Mouse (Mus musculus) midbrain, embryonic 10.5 days (tissue): ENCODE data around the gene Trpv2. TPM values are rescaled to one million over a fixed set of nuclear protein-coding genes. Genes with fewer than 3 reads are reported as not detected.

Experiments
- DNase-seq: peaks from one replicate; pipeline ENCODE4 v3.0.0-alpha.2; 2017; ENCODE audit warnings: low spot score
- H3K27ac ChIP-seq: fragments of 300-500 bp; sonication (generic); replicated peaks from 2 replicates; pipeline ENCODE4 v1.5.1; 2016; ENCODE audit warnings: mild to moderate bottlenecking
- H3K27me3 ChIP-seq: fragments of 300-500 bp; sonication (generic); 2 replicates; pipeline ENCODE4 v1.6.1; 2016; ENCODE audit warnings: low read depth, mild to moderate bottlenecking; ENCODE audit not compliant: poor library complexity, severe bottlenecking
- H3K36me3 ChIP-seq: fragments of 300-500 bp; sonication (generic); 2 replicates; pipeline ENCODE4 v1.6.1; 2016; ENCODE audit warnings: mild to moderate bottlenecking, moderate library complexity
- H3K4me1 ChIP-seq: fragments of 300-500 bp; sonication (generic); 2 replicates; pipeline ENCODE4 v1.6.1; 2016
- H3K4me3 ChIP-seq: fragments of 300-500 bp; sonication (generic); 2 replicates; pipeline ENCODE4 v1.5.1; 2016; ENCODE audit warnings: mild to moderate bottlenecking, moderate library complexity
- H3K9me3 ChIP-seq: fragments of 300-500 bp; sonication (generic); replicated peaks from 2 replicates; pipeline ENCODE4 v1.6.1; 2016; ENCODE audit warnings: mild to moderate bottlenecking
- WGBS: fragments of 180-500 bp; shearing (Covaris S2); methylation state at CpG from one replicate; pipeline ENCODE4 v1.1.7; 2016; 5-methylcytosine and 5-hydroxymethylcytosine counted together
- polyA plus RNA-seq: library from polyadenylated mRNA; unstranded; fragments of >200 nt; fragmentation: Nextera tagmentation; extraction: Ambion mirVana; gene quantifications from 2 replicates; pipeline ENCODE4 v1.2.1, GENCODE M21; 2016

Gene Trpv2
- polyA plus RNA-seq, 1 experiment from 2014 or later: 3.5 TPM

DNA sequence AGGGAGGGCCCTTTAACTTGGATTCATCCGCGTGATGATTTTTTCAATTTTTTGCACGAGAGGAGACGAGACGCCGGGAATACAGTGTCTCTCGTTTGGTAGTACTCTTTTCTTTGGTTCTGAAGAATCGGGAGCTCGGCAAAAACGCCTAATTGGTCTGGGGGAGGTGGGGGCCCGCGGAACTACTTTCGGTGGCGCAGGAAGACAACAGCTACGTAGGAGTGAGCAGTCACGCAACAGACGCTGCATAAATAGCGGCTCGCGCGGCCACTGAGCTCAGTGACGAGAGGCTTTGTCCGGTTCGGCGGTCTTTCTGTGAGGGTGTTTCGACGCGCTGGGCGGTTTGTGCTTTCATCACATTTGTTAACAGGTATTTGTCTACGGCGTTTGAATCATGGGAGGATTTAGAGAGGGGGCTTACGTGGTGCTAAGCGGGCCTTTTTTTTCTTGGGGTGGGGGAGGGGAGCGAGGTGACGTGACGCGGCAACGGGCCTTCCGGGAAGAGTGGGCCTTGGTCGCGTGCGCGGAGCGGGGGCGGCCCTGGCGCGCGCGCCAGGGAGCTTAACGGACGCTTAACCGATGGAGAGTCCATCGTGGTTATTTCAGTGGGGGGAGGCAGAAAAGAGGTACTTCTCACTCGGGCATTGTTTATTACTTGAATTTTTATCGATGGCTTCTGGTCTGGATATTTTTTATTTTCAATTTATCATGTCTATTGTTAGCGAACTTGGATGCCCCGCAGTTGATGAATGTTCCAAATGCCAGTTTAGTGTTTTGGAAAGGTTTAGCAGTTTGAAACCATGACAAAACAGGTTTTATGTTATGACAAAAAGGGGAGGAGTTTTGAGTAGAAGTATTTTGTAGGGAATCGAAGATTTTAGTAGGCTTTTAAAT is 22.8 kb upstream of the Trpv2 start:
- Histone ChIP-seq H3K27me3 (no peaks in the 10 kb centered on the region), H3K4me3 (peak overlapping the region; percentile 61), H3K36me3 (peaks cover 35% of the 10 kb centered on the region), H3K9me3 (no peaks in the 10 kb centered on the region), H3K4me1 (peaks cover 37% of the 10 kb centered on the region), H3K27ac (peak overlapping the region; percentile 96)
- under 1% methylated on average over 58 of the region's 58 CpGs for WGBS
- peak; percentile 89 for DNase-seq

DNA sequence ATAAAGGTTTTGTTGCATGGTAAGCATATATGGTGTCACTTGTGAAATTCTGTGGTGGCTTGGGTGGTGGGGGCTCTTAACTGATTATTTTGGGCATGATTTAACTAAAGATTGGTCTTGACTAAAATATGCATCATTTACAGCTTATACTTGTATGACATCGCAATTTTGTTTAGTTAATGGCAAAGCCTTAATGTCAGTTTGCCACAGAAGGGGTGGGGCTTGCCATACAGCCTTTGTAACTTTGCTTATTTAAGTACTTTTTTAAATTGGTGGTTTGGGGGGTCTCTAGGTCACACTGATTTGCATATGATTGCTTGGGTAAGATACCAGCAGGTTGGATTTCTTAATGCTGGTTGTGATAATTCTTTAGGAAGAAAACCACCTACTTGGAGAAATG is 21.1 kb upstream of the Trpv2 start:
- H3K9me3 ChIP-seq: no peaks in the 10 kb centered on the region
- no peak for DNase-seq
- peaks cover 35% of the 10 kb centered on the region for H3K36me3 ChIP-seq
- no peak overlapping the region for H3K27ac ChIP-seq
- WGBS: 51% methylated on average over 1 of the region's 1 CpGs
- H3K27me3 ChIP-seq: no peaks in the 10 kb centered on the region
- H3K4me3 ChIP-seq: peak overlapping the region; percentile 61
- peaks cover 37% of the 10 kb centered on the region for H3K4me1 ChIP-seq

DNA sequence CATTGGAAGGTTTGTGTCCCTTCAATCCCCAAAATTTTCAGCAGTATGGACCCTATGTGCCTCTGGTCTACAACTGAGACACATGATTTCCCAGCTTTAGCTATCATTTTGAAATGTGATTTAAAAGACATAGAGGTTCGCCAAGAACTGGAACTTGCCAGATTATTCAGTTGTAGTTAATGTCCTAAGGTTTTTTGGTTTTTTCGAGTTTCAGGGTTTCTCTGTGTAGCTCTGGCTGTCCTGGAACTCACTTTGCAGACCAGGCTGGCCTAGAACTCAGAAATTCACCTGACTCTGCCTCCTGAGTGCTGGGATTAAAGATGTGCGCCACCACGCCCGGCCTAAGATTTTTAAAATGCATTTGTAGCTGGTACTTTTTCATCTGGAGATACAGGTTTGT is 20.7 kb upstream of the Trpv2 start:
- DNase-seq: no peak
- no peak overlapping the region for H3K27ac ChIP-seq
- H3K4me3 ChIP-seq: peak overlapping the region; percentile 61
- 84% methylated on average over 5 of the region's 5 CpGs for WGBS
- peaks cover 37% of the 10 kb centered on the region for H3K4me1 ChIP-seq
- peaks cover 35% of the 10 kb centered on the region for H3K36me3 ChIP-seq
- H3K9me3 ChIP-seq: no peaks in the 10 kb centered on the region
- no peaks in the 10 kb centered on the region for H3K27me3 ChIP-seq

DNA sequence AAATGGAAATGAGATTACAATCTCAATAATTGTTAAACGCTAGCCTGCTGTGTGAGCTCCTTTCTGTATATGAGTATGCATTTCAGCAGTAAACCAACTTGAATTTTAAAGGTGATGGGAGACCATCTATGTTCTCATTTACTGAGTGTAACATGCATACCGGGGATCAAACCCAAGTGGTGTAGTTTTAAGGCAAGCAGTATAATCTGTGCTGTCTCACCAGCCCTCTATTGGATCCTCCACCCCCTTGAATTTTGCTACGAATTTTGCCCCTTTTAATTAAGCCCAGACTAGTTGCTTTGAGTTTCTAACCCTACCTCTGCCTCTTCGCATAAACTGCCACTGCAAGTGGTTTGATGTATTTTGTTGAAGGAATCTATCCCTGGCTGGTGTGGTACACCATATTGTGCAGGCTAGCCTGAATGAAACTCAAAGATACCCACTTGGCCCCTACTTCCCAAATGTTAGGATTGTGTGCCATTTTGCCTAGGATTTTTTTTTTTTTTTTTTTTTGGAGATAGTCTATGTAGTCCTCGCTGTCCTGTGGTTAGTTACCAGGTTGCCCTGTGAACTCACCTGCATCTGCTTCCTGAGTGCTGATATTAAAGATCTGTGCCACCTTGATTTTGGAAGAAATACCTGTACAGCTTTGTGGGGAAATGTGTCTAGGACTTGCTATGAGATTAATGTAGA is 20.0 kb upstream of the Trpv2 start:
- DNase-seq: no peak
- 80% methylated on average over 5 of the region's 5 CpGs for WGBS
- no peaks in the 10 kb centered on the region for H3K9me3 ChIP-seq

DNA sequence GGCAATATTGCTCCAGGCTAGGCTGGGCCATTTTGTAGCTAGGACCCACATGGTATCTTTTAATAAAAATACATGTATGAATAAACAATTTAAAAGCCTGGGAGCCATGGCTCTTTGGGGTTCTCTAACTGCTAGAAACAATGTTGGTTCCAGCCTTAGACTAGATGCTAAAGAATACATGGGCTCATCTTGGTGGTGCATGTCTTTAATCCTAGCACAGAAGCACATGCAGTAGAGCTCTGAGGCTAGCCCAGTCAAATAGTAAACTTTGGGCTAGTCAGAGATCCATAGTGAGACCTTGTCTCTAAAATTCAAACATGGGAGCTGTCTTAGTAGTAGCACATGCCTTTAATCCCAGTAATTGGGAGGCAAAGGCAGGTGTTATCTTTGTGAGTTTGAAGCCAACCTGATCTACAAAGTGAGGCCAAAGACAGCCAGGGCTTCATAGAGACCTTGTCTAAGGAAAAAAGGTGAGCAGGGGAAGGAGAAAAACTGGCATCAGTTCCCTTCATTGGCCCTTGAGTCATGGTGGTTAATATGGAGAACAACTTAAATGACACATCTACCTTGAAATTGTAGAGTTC is 19.3 kb upstream of the Trpv2 start:
- DNase-seq: no peak
- Histone ChIP-seq H3K9me3 (no peaks in the 10 kb centered on the region), H3K4me3 (peak overlapping the region; percentile 61), H3K4me1 (peaks cover 27% of the 10 kb centered on the region), H3K27me3 (0 out of 2 replicates have a peak, but pooled peaks cover 8% of the 10 kb centered on the region), H3K36me3 (peaks cover 35% of the 10 kb centered on the region), H3K27ac (no peak overlapping the region)

More for the DNA sequence above, 20.0 kb upstream of the Trpv2 start:
- Histone ChIP-seq H3K4me3 (peak overlapping the region; percentile 61), H3K27ac (no peak overlapping the region), H3K27me3 (0 out of 2 replicates have a peak, but pooled peaks cover 1% of the 10 kb centered on the region), H3K36me3 (peaks cover 35% of the 10 kb centered on the region), H3K4me1 (peaks cover 34% of the 10 kb centered on the region)

DNA sequence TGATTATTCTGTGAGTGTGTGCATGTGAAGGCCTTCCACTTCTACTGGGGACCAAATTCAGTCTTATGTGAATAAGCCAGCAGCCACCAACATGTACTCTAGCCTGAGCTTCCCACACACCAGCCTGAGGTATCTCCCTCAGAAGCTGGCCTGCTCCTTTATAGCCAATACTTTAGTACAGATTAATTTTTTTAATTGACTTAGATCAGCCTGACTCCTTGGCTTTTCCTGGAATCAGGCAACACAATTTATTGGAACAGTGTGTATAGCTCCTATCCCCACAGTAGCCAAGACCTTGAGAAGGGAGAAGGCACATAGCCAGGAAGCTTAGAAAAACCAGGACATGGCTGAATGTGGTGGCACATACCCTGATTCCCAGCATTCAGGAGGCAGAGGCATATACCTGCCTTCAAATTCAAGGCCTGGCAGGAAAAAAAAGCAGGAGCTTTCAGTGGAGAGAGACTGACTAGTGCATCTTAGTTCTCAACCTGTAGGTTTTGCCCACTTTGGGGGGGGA is 18.3 kb upstream of the Trpv2 start:
- Histone ChIP-seq H3K36me3 (peaks cover 35% of the 10 kb centered on the region), H3K9me3 (no peaks in the 10 kb centered on the region), H3K27me3 (0 out of 2 replicates have a peak, but pooled peaks cover 14% of the 10 kb centered on the region), H3K4me1 (peaks cover 27% of the 10 kb centered on the region), H3K4me3 (no peak overlapping the region), H3K27ac (no peak overlapping the region)
- no peak for DNase-seq

DNA sequence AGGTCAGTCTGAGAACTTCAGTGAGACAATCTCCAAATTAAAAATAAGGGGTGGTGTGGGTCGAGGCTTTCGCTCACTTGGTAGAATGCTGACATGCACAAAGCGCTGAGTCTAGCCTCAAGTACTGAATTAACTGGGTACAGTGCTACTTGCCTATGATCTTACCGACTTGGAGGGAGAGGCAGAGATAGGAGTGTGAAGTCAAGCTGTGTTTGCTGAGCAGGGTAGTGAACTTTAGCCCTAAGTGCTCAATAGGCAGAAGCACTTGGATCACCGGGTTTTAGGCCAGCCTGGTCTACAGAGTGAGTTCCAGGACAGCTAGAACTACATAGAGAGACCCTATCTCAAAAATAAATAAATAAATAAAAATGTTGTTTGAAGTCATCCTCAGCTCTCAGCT is 17.1 kb upstream of the Trpv2 start:
- no peak for DNase-seq
- Histone ChIP-seq H3K9me3 (no peaks in the 10 kb centered on the region), H3K27ac (no peak overlapping the region), H3K4me1 (peaks cover 27% of the 10 kb centered on the region), H3K4me3 (no peak overlapping the region), H3K27me3 (0 out of 2 replicates have a peak, but pooled peaks cover 23% of the 10 kb centered on the region), H3K36me3 (peaks cover 35% of the 10 kb centered on the region)
- WGBS: 74% methylated on average over 5 of the region's 5 CpGs

DNA sequence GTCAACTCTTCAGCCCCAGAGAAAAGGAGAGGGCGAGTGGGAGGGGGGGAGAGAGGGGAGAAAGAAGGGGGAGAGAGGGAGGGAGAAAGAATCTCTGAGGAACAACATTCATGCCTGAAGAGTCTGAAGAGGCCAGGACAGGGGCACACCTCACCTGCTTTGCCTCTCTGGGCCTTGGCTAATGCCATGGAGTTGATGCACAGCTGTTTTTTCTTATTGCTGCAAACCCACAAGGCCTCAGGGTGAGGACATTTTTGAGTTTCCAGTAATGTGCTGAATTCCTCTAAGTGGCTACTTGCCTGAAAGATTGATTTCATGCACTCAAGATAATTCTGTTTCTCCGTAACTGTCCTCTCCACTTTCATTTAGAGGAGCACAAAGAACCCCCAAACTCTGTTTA is 16.1 kb upstream of the Trpv2 start:
- H3K27me3 ChIP-seq: 0 out of 2 replicates have a peak, but pooled peaks cover 23% of the 10 kb centered on the region
- 77% methylated on average over 2 of the region's 2 CpGs for WGBS
- H3K36me3 ChIP-seq: peaks cover 30% of the 10 kb centered on the region
- no peaks in the 10 kb centered on the region for H3K9me3 ChIP-seq
- no peak overlapping the region for H3K4me3 ChIP-seq
- no peak overlapping the region for H3K27ac ChIP-seq
- no peak for DNase-seq
- H3K4me1 ChIP-seq: peaks cover 25% of the 10 kb centered on the region

DNA sequence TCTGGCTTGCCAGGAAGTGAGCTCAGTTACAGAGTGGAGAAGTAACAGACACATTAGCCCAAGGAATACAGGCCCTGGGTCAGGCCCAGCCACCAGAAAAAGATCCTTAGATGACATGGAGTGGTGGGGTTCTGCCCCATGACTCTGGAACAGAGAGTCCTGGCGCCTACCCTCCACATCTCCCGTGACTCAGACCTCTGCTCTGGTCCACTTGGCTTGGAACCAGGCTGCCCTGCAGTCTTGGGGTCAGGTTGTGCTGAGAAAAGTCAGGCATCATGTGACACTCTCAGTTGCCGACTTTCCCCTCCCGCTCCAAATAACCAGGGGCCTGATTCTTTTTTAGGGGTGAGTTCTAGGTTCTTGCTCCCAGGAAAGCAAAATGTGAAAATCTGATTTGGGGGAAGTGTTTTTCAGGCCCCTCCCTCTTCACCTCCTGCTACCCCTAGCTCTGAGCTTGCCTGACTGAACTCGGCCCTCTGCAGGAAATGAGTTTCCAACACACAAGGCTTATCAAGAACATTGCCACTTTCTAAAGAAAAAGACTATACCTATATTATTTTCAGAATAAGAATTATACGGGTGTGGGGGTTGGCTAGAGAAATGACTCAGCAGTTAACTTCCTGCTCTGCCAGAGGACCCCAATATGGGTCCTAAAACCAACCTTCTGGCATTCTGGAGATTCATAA is 15.2 kb upstream of the Trpv2 start:
- Histone ChIP-seq H3K9me3 (no peaks in the 10 kb centered on the region), H3K27ac (no peak overlapping the region), H3K4me1 (peaks cover 16% of the 10 kb centered on the region), H3K4me3 (no peak overlapping the region), H3K27me3 (0 out of 2 replicates have a peak, but pooled peaks cover 23% of the 10 kb centered on the region), H3K36me3 (peaks cover 20% of the 10 kb centered on the region)
- no peak for DNase-seq
- WGBS: 74% methylated on average over 6 of the region's 6 CpGs

DNA sequence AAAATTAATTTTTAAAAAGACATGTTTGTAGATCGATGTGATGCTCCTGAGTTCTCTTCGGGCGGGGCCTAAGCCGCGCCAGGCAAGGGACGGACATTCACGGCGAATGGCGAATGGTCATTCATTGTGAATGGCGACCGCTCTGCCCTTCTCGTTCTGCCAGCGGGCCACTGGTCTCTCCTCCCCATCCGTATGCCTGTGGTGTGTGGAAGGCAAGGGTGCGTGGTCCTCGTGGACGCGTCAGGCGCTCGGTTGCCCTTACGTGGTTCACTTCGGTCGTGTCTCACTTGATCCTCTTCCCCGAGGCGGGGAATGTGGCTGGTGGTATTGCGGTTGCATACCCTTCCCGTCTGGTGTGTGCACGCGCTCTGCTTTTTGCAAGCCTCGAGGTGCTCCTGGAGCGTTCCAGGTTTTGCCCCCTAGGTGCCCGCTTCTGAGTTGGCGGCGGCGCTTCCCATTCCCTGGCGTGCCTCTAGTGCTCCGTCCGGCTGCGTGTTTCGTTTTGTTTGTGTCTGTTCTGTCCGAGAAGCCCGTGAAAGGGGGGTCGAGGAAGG is 13.7 kb upstream of the Trpv2 start:
- Histone ChIP-seq H3K4me1 (peaks cover 5% of the 10 kb centered on the region; the same call in 1 of the 2 replicates), H3K4me3 (peak overlapping the region; percentile 48), H3K36me3 (peaks cover 6% of the 10 kb centered on the region), H3K27me3 (0 out of 2 replicates have a peak, but pooled peaks cover 23% of the 10 kb centered on the region), H3K27ac (no peak overlapping the region), H3K9me3 (no peaks in the 10 kb centered on the region)
- 37% methylated on average over 43 of the region's 43 CpGs for WGBS
- DNase-seq: no peak

DNA sequence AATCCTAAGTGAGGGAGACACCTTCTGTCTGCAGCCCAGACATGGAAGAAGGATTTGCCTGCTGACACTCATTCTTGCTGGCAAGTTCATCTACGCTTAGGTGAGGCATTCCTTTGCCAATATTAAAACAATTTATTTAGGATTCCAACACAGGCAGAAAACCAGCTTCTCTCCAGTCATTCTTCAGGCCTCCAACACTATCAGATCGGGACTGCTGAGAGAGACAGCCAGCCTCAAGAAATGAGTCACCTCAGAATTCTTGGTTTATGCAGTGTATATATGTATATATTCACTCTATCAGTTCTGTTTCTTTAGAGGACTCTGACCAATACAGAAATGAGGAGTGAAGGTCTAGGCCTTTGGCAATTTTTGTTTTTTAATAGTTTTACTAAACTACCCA is 10.7 kb upstream of the Trpv2 start:
- H3K9me3 ChIP-seq: no peaks in the 10 kb centered on the region
- 0 out of 2 replicates have a peak, but pooled peaks cover 23% of the 10 kb centered on the region for H3K27me3 ChIP-seq
- no peak overlapping the region for H3K4me3 ChIP-seq
- no peaks in the 10 kb centered on the region for H3K36me3 ChIP-seq
- WGBS: 91% methylated on average over 2 of the region's 2 CpGs
- no peak for DNase-seq
- H3K4me1 ChIP-seq: peaks cover 5% of the 10 kb centered on the region; the same call in 1 of the 2 replicates
- H3K27ac ChIP-seq: no peak overlapping the region

DNA sequence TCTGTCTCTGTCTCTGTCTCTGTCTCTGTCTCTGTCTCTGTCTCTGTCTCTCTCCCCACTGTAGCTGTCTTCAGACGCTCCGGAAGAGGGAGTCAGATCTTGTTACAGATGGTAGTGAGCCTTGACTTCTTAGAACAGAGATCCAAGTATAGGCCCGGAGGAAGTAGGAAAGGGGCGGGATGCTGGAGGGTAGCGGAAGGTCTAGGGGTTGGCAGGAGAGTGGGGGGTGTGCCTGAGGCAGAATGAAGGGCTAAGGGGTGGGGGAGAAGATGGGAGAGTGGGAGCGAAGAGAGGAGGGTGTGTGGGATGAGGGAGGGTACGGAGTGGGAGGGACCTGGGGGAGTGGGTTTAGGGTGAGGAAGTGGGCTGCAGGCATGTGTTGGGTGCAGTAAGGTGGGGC is 8.5 kb upstream of the Trpv2 start:
- Histone ChIP-seq H3K36me3 (no peaks in the 10 kb centered on the region), H3K4me3 (no peak overlapping the region)
- DNase-seq: no peak

More for the DNA sequence above, 8.5 kb upstream of the Trpv2 start:
- peaks cover under 1% of the 10 kb centered on the region; the same call in 1 of the 2 replicates for H3K4me1 ChIP-seq
- no peak overlapping the region for H3K27ac ChIP-seq
- 78% methylated on average over 7 of the region's 7 CpGs for WGBS
- 0 out of 2 replicates have a peak, but pooled peaks cover 8% of the 10 kb centered on the region for H3K27me3 ChIP-seq
- no peaks in the 10 kb centered on the region for H3K9me3 ChIP-seq
